Mouse (Mus musculus) neural tube, embryonic 10.5 days (tissue): ENCODE measurements around the gene Eno1.
A peak's percentile ranks its signal among the peaks of the same experiment; 100 is the strongest.
"Not testable (repeated sequence)": the region's sequence is repeated elsewhere in the genome, so short reads cannot be mapped to it uniquely, and the experiment has no call there.

Source experiments
- DNase-seq: peaks from one replicate; pipeline ENCODE4 v3.0.0-alpha.2; 2017; ENCODE audit warnings: low spot score; ENCODE audit errors: extremely low spot score

The Eno1 gene

DNA sequence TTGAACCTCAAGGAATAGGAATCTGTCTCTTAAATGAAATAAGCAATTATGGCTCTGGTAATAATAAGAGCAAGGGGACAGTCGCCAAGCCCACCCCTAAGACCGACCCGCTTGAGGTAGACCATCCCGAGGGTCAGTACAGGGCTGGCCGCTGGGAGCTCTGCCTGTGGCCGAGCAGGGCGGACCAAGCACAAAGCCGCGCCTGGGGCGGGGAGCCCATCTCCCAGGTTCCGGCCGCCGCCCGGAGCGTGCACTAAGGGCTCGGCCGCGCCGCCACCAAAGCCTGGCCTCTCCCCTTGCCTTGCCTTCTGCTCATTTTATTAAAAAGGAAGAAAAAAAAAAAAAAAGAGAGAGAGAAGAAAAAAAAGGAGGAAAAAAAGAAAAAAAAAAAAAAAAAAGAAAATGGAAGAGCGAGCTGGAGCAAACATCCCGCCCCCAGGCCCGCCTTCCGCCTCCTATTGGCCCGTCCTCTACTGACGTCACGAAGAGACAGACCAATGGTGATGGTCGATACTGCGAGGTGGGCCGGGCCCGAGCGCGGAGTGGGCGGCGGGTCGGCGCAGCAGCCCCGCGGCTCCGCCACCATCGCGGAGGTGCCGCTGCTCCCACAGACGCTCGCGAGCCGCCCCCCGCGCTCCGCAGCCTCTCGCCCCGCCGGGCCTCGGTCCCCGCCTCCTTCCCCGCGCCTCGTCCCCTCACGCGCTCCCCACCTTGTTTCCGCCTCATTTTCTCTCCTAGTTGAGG, 44.7 kb downstream of the Eno1 start, which contains the start of gene Rere:
Gene Rere (plus strand): TSS at position 629 of the 744 bp plus-strand sequence.
- peak; percentile 100 for DNase-seq

DNA sequence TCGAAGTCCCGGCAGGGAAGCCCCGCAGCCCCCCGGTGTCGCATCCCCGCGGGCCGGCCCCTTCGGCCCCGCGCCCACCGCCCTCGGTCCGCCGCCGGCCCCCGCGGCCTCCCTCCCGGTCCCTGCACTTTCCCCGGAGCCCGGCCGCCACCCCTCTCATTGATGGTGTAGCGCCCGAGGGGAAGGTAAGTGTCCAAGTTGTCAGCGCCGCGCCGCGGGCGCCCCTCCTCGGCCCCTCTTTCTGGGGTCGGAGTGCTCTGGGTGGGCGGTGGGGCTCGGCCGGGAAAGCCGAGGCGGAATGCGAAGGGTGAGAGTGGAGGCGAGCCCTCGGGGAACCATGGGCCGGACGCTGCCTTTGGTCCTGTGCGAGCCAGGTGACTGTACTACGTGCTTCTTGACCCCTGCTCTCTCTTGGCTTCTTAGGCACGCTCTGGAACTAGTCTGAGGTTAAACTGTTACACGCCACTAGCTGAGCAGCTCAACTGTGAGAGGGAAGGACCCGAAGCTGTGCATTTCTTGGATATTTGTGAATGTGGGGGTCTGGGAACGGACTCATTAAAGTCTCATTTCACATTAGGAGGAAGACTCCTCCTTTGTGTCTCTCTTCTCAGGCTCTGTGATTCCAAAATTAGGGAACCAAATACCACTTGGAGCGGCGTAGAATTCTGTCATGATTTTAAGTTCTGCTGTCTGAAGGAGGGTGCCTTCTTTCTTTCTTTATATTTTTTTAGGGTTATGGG, 45.5 kb downstream of the Eno1 start:
- peak; percentile 75 for DNase-seq

DNA sequence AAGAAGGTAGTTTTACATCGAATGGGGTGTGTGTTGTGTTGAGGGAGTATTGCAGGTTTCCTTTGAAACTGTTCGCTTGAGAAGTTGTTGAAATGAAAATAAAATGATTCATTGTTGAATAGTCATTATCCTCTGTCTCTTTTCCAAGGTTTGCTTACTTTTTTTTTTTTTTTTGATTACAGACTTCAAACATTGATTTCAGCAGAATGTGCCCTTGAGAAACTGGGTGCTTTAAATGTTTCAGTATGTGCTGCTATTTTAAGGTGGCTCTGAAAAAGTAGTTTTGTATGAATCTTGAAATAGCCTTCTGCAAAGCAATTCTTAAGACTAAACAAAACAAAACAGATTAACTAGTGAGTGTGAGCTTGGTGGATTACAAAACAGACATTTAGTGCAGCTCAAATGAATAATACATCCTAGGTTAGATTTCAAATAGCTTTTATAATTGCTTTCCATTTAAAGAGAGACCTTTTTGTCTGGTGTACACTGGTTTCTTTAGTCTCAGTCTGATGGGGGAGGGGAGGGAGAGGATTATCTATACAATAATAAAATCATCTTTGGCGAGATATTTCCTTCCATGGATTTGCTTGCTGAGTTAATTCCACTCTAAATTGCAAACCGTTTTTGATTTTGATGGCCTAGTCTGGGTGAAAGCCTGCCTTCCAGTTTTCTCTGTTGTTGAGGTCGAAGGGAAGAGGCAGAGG, 46.3 kb downstream of the Eno1 start:
- no peak for DNase-seq

DNA sequence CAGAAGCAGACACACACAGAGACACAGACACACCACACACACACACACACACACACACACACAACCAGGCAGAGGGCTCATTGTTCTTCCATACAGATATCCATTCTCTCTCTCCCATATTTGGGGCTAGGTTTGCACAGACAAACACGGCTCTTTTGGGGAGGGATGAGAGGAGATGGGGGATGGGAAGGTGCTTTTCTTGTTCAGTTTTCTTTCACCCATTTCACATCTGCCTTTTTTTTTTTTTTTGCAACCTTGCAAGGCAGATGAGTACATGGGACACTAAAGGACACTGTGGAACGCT, 46.8 kb downstream of the Eno1 start:
- no peak for DNase-seq

DNA sequence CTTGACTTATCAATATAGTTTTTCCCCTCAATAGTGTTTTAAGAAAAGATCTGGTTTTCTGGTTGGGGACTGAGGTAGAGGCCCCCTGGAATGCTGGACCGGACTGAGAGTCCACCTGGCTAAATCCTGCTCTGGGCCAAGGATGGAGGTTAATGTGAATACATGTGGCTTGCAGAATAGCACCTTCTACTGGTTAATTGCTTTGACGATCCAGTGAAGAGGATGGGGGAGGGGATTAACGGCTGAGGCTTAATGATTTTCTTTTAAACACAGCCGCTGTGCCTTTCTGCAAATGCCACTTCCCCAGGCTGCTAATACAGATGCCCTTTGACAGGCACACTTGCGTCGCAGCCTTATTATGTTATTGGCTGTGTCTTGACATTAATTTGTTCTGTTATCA, 47.5 kb downstream of the Eno1 start:
- no peak for DNase-seq

DNA sequence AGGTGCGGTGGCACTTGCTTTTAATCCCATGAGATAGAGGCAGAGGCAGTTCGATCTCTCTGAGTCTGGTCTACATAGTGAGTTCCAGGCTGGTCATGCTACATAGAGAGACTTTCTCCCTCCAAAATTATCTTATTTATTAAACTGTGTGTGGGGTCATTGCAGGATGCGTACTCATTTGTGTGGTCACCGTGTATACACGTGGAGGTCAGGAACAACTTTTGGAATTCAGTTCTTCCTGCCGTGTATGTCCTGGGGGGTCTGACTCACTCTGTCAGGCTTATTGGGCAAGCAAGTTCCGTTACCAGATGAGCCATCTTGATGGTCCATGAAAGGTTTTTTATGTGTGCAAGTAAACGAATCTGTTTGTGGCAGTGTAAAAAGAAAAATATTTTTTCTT, 50.5 kb downstream of the Eno1 start:
- no peak for DNase-seq

DNA sequence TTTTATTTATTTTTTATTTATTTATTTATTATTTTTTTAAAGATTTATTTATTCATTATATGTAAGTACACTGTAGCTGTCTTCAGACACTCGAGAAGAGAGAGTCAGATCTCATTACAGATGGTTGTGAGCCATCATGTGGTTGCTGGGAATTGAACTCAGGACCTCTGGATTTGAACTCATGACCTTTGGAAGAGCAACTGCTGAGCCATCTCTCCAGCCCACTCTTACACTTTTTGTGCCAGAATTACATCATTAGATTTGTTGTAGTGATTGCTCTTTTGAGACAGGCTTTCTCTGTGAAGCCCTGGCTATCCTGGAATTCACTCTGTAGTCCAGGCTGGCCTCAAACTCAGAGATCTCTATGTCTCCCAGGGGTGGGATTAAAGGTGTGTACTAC, 50.9 kb downstream of the Eno1 start:
- not testable (repeated sequence) for DNase-seq

DNA sequence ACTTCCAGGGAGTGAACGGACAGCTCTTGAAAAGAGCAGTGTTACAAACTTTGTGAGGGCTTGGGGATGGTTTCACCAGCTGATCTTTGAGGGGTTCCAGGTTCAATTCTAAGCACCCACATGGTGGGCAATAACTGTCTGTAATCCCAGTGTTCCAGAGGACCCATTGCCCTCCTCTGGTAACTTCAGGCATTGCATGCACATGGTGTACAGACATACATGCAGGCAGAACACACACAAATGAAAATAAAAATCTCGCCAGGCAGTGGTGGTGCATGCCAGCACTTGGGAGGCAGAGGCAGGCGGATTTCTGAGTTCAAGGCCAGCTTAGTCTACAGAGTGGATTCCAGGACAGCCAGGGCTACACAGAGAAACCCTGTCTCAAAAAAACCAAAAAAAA, 55.4 kb downstream of the Eno1 start:
- no peak for DNase-seq

DNA sequence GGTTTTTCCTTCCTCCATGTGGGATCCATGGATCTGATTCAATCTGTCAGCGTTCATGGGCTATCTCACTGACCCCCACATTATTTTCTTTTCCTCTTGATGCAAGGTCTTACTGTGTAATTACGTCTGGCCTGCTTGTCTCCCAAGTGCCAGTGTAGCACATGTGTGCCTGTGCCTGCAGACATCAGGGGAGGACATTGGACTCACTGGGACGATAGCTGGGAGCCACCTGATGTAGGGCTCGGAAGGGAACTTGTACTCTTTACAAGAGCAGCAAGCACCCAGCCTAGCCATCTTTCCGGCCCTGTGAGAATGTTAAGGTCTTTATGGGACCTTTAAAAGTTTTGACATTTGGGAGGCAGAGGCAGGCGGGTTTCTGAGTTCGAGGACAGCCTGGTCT, 58.3 kb downstream of the Eno1 start:
- no peak for DNase-seq

DNA sequence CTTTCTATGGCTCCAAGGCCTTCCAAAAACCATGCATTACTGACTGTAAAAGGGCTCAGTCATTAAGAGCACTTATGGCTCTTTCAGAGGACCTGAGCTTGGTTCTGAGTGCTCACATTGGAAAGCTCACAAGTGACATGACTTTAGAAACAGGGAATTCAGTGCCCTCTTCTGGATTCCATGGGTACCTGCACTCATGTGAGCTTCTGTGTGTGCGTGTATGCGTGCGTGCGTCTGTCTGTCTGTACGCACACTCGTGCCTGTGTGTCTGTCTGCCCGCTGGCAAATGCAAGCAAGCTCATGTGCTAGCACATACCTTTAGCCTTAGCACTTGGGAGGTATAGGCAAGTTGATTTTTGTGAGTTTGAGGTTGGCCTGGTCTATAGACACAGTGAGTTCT, 59.4 kb downstream of the Eno1 start:
- DNase-seq, result no peak
